Mouse (Mus musculus): ENCODE measurements around the gene Cxcl16. TPM values are rescaled to one million over a fixed set of nuclear protein-coding genes. Genes with fewer than 3 reads are reported as not detected.
A peak's percentile ranks its signal among the peaks of the same experiment; 100 is the strongest.

Gene Cxcl16
- polyA plus RNA-seq, 1 experiment, result 0.08 TPM

DNA sequence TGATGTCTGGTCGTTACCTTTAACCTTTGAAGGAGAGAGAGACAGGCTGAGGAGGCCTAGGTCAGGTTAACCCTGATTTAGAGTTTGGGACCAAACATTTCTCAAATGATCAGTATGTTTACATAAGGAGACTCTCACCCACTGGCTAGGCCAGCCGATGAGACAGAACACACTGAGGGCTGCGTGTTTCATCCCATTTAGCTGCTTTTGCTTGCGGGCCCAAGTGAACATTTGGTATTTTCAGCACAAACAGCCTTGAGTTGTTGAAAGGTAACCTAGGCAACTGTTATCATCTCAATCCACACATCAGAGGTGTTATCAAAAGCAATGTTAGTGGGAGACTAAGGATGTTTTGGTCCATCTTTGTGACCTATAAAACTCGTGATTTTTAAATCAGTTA is 40.3 kb downstream of the Cxcl16 start:
- H3K27me3 ChIP-seq (ENCODE audit: control insufficient read depth, insufficient read depth, insufficient read length), result no peaks in the 10 kb centered on the region
- no peaks in the 10 kb centered on the region for H3K79me2 ChIP-seq (ENCODE audit: control insufficient read depth, insufficient read depth)
- H3ac ChIP-seq (ENCODE audit: control insufficient read depth, insufficient read length), result no peak overlapping the region
- no peak for TF ChIP-seq USF1 (IDR thresholded peaks at IDR 0.05; ENCODE audit: low read depth)
- no peak for TF ChIP-seq POLR2A (IDR thresholded peaks at IDR 0.05; ENCODE audit: insufficient read length, low read depth)
- no peak for TF ChIP-seq MYOD1 (IDR thresholded peaks at IDR 0.05; ENCODE audit: control insufficient read depth in 1 of 3, insufficient read length in 2 of 3, low read depth in 2 of 3)
- TF ChIP-seq TCF3 (IDR thresholded peaks at IDR 0.05; ENCODE audit: insufficient read length, low read depth), result no peak
- no peak for TF ChIP-seq TCF12 (IDR thresholded peaks at IDR 0.05; ENCODE audit: insufficient read depth, poor library complexity, severe bottlenecking)
- TF ChIP-seq CEBPB (IDR thresholded peaks at IDR 0.05; ENCODE audit: insufficient read depth, poor library complexity, severe bottlenecking), result no peak
- no peak for TF ChIP-seq MYOG (IDR thresholded peaks at IDR 0.05; ENCODE audit: control insufficient read depth in 1 of 3, insufficient read depth in 1 of 3, insufficient read length in 2 of 3, low read depth in 2 of 3)
- TF ChIP-seq SRF (IDR thresholded peaks at IDR 0.05; ENCODE audit: control insufficient read depth, insufficient read length, low read depth), result no peak
- no peak for TF ChIP-seq MAX (IDR thresholded peaks at IDR 0.05; ENCODE audit: low read depth)
- no peak for TF ChIP-seq POLR2AphosphoS2 (IDR thresholded peaks at IDR 0.05; ENCODE audit: insufficient read length, low read depth)
- no peak for TF ChIP-seq REST (IDR thresholded peaks at IDR 0.05; ENCODE audit: insufficient read depth, insufficient read length)
- TF ChIP-seq E2F4 (IDR thresholded peaks at IDR 0.05; ENCODE audit: insufficient read depth), result no peak
- no peak overlapping the region for H3K4me2 ChIP-seq (ENCODE audit: low read depth)
- H3K4me3 ChIP-seq, result no peak overlapping the region
- no peaks in the 10 kb centered on the region for H3K36me3 ChIP-seq (ENCODE audit: control insufficient read depth, insufficient read depth)

DNA sequence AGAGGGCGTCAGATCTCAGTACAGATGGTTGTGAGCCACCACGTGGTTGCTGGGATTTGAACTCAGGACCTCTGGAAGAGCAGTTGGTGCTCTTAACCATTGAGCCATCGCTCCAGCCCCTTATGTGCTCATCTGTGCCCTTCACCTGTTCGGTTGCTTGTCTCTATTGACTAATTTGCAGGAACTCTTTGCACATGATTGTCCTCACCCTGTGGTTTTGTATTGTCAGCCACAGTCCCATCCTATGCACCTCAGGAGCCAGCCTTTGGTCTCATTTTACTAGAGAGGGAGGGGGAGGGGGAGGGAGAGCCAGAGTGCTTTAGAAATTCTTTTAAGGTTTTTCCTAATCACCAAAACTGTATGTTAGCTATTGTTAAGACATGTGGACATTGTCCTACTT is 41.6 kb downstream of the Cxcl16 start:
- H3ac ChIP-seq (ENCODE audit: control insufficient read depth, insufficient read length), result no peak overlapping the region
- H3K4me3 ChIP-seq, result no peak overlapping the region
- H3K36me3 ChIP-seq (ENCODE audit: control insufficient read depth, insufficient read depth), result no peaks in the 10 kb centered on the region
- TF ChIP-seq MAX (IDR thresholded peaks at IDR 0.05; ENCODE audit: low read depth), result no peak
- no peak for TF ChIP-seq TCF3 (IDR thresholded peaks at IDR 0.05; ENCODE audit: insufficient read length, low read depth)
- no peak for TF ChIP-seq SRF (IDR thresholded peaks at IDR 0.05; ENCODE audit: control insufficient read depth, insufficient read length, low read depth)
- no peak for TF ChIP-seq CEBPB (IDR thresholded peaks at IDR 0.05; ENCODE audit: insufficient read depth, poor library complexity, severe bottlenecking)
- TF ChIP-seq REST (IDR thresholded peaks at IDR 0.05; ENCODE audit: insufficient read depth, insufficient read length), result no peak
- no peak for TF ChIP-seq E2F4 (IDR thresholded peaks at IDR 0.05; ENCODE audit: insufficient read depth)
- TF ChIP-seq MYOD1 (IDR thresholded peaks at IDR 0.05; ENCODE audit: control insufficient read depth in 1 of 3, insufficient read length in 2 of 3, low read depth in 2 of 3), result no peak
- no peak for TF ChIP-seq MYOG (IDR thresholded peaks at IDR 0.05; ENCODE audit: control insufficient read depth in 1 of 3, insufficient read depth in 1 of 3, insufficient read length in 2 of 3, low read depth in 2 of 3)
- no peak for TF ChIP-seq POLR2AphosphoS2 (IDR thresholded peaks at IDR 0.05; ENCODE audit: insufficient read length, low read depth)
- no peaks in the 10 kb centered on the region for H3K27me3 ChIP-seq (ENCODE audit: control insufficient read depth, insufficient read depth, insufficient read length)
- no peak overlapping the region for H3K4me2 ChIP-seq (ENCODE audit: low read depth)
- H3K79me2 ChIP-seq (ENCODE audit: control insufficient read depth, insufficient read depth), result no peaks in the 10 kb centered on the region

DNA sequence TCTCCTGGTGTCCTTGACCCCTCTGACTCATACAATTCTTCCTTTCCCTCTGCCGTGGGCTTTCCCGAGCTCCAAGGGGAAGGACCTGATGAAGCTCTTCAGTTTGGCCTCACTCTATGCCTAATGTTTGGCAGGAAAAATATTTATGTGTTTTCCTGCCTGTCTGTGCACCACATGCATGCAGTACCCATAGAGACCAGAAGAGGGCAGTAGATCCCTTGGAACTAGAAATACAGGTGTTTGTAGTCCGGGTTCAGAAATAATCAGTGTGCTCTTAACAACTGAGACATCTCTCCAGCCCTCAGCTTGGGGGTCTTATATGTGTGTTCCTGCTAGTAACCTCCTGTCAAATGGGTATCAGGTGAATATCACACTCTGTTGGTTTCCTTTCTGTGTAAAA is 45.8 kb downstream of the Cxcl16 start:
- Histone ChIP-seq H3K4me3 (no peak overlapping the region), H3K27me3 (ENCODE audit: control insufficient read depth, insufficient read depth, insufficient read length) (no peaks in the 10 kb centered on the region), H3K36me3 (ENCODE audit: control insufficient read depth, insufficient read depth) (no peaks in the 10 kb centered on the region), H3K4me2 (ENCODE audit: low read depth) (no peak overlapping the region), H3ac (ENCODE audit: control insufficient read depth, insufficient read length) (no peak overlapping the region), H3K79me2 (ENCODE audit: control insufficient read depth, insufficient read depth) (peaks cover 10% of the 10 kb centered on the region)
- TF ChIP-seq REST (IDR thresholded peaks at IDR 0.05; ENCODE audit: insufficient read depth, insufficient read length), result no peak

DNA sequence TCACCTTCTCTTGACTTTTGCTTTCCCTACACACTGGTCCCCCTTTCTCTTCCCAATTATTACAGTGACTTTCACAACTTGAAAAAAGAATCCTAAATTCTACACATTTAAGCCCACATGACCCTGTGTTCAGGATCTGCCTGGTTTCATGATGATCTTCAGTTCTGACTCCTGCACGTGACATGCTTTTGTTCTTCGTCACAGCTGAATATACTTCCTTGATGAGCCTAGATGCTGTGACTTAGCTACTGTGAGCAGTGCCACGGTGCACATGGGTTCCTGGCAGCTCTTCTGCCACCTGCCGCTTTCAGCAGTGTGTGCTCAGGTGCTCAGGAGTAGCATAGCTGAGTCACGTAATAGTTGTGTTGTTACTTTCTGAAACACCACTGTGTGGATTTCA is 47.2 kb downstream of the Cxcl16 start:
- Histone ChIP-seq H3K4me3 (no peak overlapping the region), H3K36me3 (ENCODE audit: control insufficient read depth, insufficient read depth) (no peaks in the 10 kb centered on the region), H3ac (ENCODE audit: control insufficient read depth, insufficient read length) (no peak overlapping the region), H3K27me3 (ENCODE audit: control insufficient read depth, insufficient read depth, insufficient read length) (no peaks in the 10 kb centered on the region), H3K79me2 (ENCODE audit: control insufficient read depth, insufficient read depth) (peaks cover 23% of the 10 kb centered on the region), H3K4me2 (ENCODE audit: low read depth) (no peak overlapping the region)
- TF ChIP-seq MAX (IDR thresholded peaks at IDR 0.05; ENCODE audit: low read depth) (no peak), MYOG (IDR thresholded peaks at IDR 0.05; ENCODE audit: control insufficient read depth in 1 of 3, insufficient read depth in 1 of 3, insufficient read length in 2 of 3, low read depth in 2 of 3) (no peak), TCF12 (IDR thresholded peaks at IDR 0.05; ENCODE audit: insufficient read depth, poor library complexity, severe bottlenecking) (no peak), E2F4 (IDR thresholded peaks at IDR 0.05; ENCODE audit: insufficient read depth) (no peak), CEBPB (IDR thresholded peaks at IDR 0.05; ENCODE audit: insufficient read depth, poor library complexity, severe bottlenecking) (no peak), USF1 (IDR thresholded peaks at IDR 0.05; ENCODE audit: low read depth) (no peak), TCF3 (IDR thresholded peaks at IDR 0.05; ENCODE audit: insufficient read length, low read depth) (no peak), REST (IDR thresholded peaks at IDR 0.05; ENCODE audit: insufficient read depth, insufficient read length) (no peak), SRF (IDR thresholded peaks at IDR 0.05; ENCODE audit: control insufficient read depth, insufficient read length, low read depth) (no peak), MYOD1 (IDR thresholded peaks at IDR 0.05; ENCODE audit: control insufficient read depth in 1 of 3, insufficient read length in 2 of 3, low read depth in 2 of 3) (no peak), POLR2AphosphoS2 (IDR thresholded peaks at IDR 0.05; ENCODE audit: insufficient read length, low read depth) (no peak), POLR2A (IDR thresholded peaks at IDR 0.05; ENCODE audit: insufficient read length, low read depth) (no peak)

DNA sequence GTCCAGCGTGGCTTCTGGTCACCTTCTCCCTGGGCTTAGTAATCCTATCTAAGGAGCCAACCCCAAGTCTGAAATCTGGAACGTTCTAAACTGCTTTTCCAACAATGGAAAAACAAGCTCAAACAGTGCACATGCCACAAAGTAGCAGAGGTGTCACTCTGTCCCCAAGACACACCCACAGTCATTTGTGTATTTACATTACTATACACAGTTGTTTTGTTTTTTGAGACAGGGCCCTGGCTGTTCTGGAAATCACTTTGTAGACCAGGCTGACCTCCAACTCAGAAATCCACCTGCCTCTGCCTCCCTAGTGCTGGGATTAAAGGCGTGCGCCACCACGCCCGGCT is 49.5 kb downstream of the Cxcl16 start:
- H3K4me2 ChIP-seq (ENCODE audit: low read depth), result peak overlapping the region; percentile 93
- peaks cover 35% of the 10 kb centered on the region for H3K79me2 ChIP-seq (ENCODE audit: control insufficient read depth, insufficient read depth)
- TF ChIP-seq MYOG (IDR thresholded peaks at IDR 0.05; ENCODE audit: control insufficient read depth in 1 of 3, insufficient read depth in 1 of 3, insufficient read length in 2 of 3, low read depth in 2 of 3) (no peak), REST (IDR thresholded peaks at IDR 0.05; ENCODE audit: insufficient read depth, insufficient read length) (no peak), POLR2AphosphoS2 (IDR thresholded peaks at IDR 0.05; ENCODE audit: insufficient read length, low read depth) (no peak), CEBPB (IDR thresholded peaks at IDR 0.05; ENCODE audit: insufficient read depth, poor library complexity, severe bottlenecking) (no peak), USF1 (IDR thresholded peaks at IDR 0.05; ENCODE audit: low read depth) (no peak), TCF3 (IDR thresholded peaks at IDR 0.05; ENCODE audit: insufficient read length, low read depth) (no peak), E2F4 (IDR thresholded peaks at IDR 0.05; ENCODE audit: insufficient read depth) (no peak), MYOD1 (IDR thresholded peaks at IDR 0.05; ENCODE audit: control insufficient read depth in 1 of 3, insufficient read length in 2 of 3, low read depth in 2 of 3) (no peak), TCF12 (IDR thresholded peaks at IDR 0.05; ENCODE audit: insufficient read depth, poor library complexity, severe bottlenecking) (no peak), POLR2A (IDR thresholded peaks at IDR 0.05; ENCODE audit: insufficient read length, low read depth) (no peak)
- H3K36me3 ChIP-seq (ENCODE audit: control insufficient read depth, insufficient read depth), result no peaks in the 10 kb centered on the region
- H3K4me3 ChIP-seq, result peak overlapping the region; percentile 68
- H3K27me3 ChIP-seq (ENCODE audit: control insufficient read depth, insufficient read depth, insufficient read length), result no peaks in the 10 kb centered on the region
- peak overlapping the region; percentile 43 for H3ac ChIP-seq (ENCODE audit: control insufficient read depth, insufficient read length)
